In the genomic region with DNA sequence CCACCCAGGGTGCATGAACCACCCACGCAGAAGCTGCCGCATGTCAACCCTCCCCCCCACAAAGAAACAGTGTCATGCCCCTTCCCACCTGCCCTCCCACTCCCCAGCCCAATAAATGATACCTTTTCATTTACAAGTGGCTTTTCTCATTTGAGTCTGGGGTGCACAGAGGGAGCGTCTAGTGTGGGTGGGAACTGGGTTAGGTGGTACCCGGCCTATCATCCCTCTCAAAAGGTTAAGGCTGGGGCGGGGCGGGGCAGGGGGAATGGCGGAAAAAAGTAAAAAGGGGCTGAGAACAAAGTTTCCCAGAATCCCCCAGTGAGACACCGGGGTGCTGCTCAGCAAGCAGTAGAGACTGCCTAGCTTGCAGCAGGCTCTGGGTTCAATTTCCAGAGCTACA, we compare ENCODE assay signal across 7 mouse cellular contexts. TPM values are rescaled to one million over a fixed set of nuclear protein-coding genes. Genes with fewer than 3 reads are reported as not detected.
DNase-seq lines count a peak whose midpoint lies in the region; ATAC-seq lines count a peak whose summit lies in the region.

No protein-coding gene starts in this region.

- no peak overlapping the region; the same call in 1 of the 2 replicates for H3K9ac ChIP-seq in neural tube, embryonic 11.5 days (ENCODE audit: low read length)
- H3K9ac ChIP-seq in liver, embryonic 13.5 days = no peak overlapping the region

- no peak for DNase-seq in neural tube, embryonic 11.5 days (ENCODE audit: low spot score)
- DNase-seq in neural tube, embryonic 10.5 days (ENCODE audit: extremely low spot score, low spot score) = no peak
- DNase-seq in hindbrain, embryonic 10.5 days (ENCODE audit: low spot score) = no peak
- no peak for DNase-seq in liver, embryonic 13.5 days
- no peak for DNase-seq in layer of hippocampus, postnatal 36 days
- DNase-seq in left cerebral cortex, postnatal 25 days (ENCODE audit: low spot score in 2 of 2) = no peak

- H3K4me1 ChIP-seq in neural tube, embryonic 11.5 days (ENCODE audit: control insufficient read depth, insufficient read depth, low read length) = peaks cover 5% of the 10 kb centered on the region; the same call in 1 of the 2 replicates
- H3K4me1 ChIP-seq in hindbrain, embryonic 10.5 days (replicated peaks) = peaks cover 53% of the 10 kb centered on the region
- no peaks in the 10 kb centered on the region for H3K4me1 ChIP-seq in liver, embryonic 13.5 days (replicated peaks)

- H3K9me3 ChIP-seq in neural tube, embryonic 11.5 days (ENCODE audit: control insufficient read depth, low read length) = no peaks in the 10 kb centered on the region
- H3K9me3 ChIP-seq in hindbrain, embryonic 10.5 days = no peaks in the 10 kb centered on the region
- no peaks in the 10 kb centered on the region for H3K9me3 ChIP-seq in liver, embryonic 13.5 days (replicated peaks)

- WGBS in neural tube, embryonic 11.5 days = 2% methylated on average over 8 of the region's 8 CpGs
- WGBS in hindbrain, embryonic 10.5 days = 0% methylated on average over 8 of the region's 8 CpGs
- WGBS in liver, embryonic 13.5 days (ENCODE audit: insufficient replicate concordance) = 7% methylated on average over 8 of the region's 8 CpGs

- H3K27me3 ChIP-seq in neural tube, embryonic 11.5 days (ENCODE audit: control insufficient read depth, insufficient read depth, low read length) = peaks cover 24% of the 10 kb centered on the region; the same call in 1 of the 2 replicates
- peaks cover 87% of the 10 kb centered on the region for H3K27me3 ChIP-seq in hindbrain, embryonic 10.5 days (ENCODE audit: insufficient read depth, poor library complexity, severe bottlenecking)
- H3K27me3 ChIP-seq in liver, embryonic 13.5 days = peaks cover 84% of the 10 kb centered on the region

- no peaks in the 10 kb centered on the region for H3K36me3 ChIP-seq in neural tube, embryonic 11.5 days (ENCODE audit: control insufficient read depth, insufficient read depth, low read length)
- no peaks in the 10 kb centered on the region for H3K36me3 ChIP-seq in hindbrain, embryonic 10.5 days
- H3K36me3 ChIP-seq in liver, embryonic 13.5 days = no peaks in the 10 kb centered on the region

- H3K4me3 ChIP-seq in neural tube, embryonic 11.5 days (ENCODE audit: low read depth, low read length) = peak overlapping the region; percentile 22
- H3K4me3 ChIP-seq in hindbrain, embryonic 10.5 days = peak overlapping the region; percentile 47
- H3K4me3 ChIP-seq in liver, embryonic 13.5 days (replicated peaks) = no peak overlapping the region

- H3K27ac ChIP-seq in neural tube, embryonic 11.5 days (ENCODE audit: low read depth, low read length) = no peak overlapping the region
- peak overlapping the region; percentile 82 for H3K27ac ChIP-seq in hindbrain, embryonic 10.5 days
- H3K27ac ChIP-seq in liver, embryonic 13.5 days = no peak overlapping the region

- 0 out of 2 replicates have a peak, but pooled peaks have one; percentile 11 for ATAC-seq in neural tube, embryonic 11.5 days (ENCODE audit: insufficient read depth, low FRiP score, low TSS enrichment)
- ATAC-seq in liver, embryonic 13.5 days (ENCODE audit: low read depth) = no peak
- ATAC-seq in megakaryocyte, adult 5-6 weeks (ENCODE audit: poor library complexity, severe bottlenecking) = no peak

- intact Hi-C loops in left cerebral cortex, postnatal 25 days (cut with DNase I) = no loop called here

- peak overlapping the region; percentile 29 for H3K4me2 ChIP-seq in neural tube, embryonic 11.5 days (ENCODE audit: low read depth)
- peak overlapping the region; percentile 41 for H3K4me2 ChIP-seq in liver, embryonic 13.5 days

RNA-seq across cellular contexts. Expression of a gene that starts 14.2 kb away (rescaled TPM):
- polyA plus RNA-seq in neural tube, embryonic 11.5 days (2014; fragmentation: Nextera tagmentation; extraction: Ambion mirVana) = 0.92 and 1.7 TPM in 2 replicates
- 1.3 and 1.5 TPM in 2 replicates for polyA plus RNA-seq in hindbrain, embryonic 10.5 days (2016; fragmentation: Nextera tagmentation; extraction: Ambion mirVana)
- 0.05 and 0.06 TPM in 2 replicates for polyA plus RNA-seq in liver, embryonic 13.5 days (2015; fragmentation: Nextera tagmentation; extraction: Ambion mirVana)
- 100 to 1,000 TPM; 175 to 188 TPM for total RNA-seq in layer of hippocampus, postnatal 36 days (2021)
- 10 to 100 TPM; 85.1 to 94.3 TPM for total RNA-seq in left cerebral cortex, postnatal 25 days (2021)
- total RNA-seq in megakaryocyte, adult 5-6 weeks (2015) = 0.41 and 0.67 TPM in 2 replicates
- not detected in 2 replicates for total RNA-seq in megakaryocyte, adult 5-6 weeks (2017)

RNA-seq across cellular contexts. Expression of a gene that starts 32.4 kb away (rescaled TPM):
- polyA plus RNA-seq in neural tube, embryonic 11.5 days (2014; fragmentation: Nextera tagmentation; extraction: Ambion mirVana) = 0.42 and 0.49 TPM in 2 replicates
- polyA plus RNA-seq in hindbrain, embryonic 10.5 days (2016; fragmentation: Nextera tagmentation; extraction: Ambion mirVana) = 0.38 and 0.86 TPM in 2 replicates
- polyA plus RNA-seq in liver, embryonic 13.5 days (2015; fragmentation: Nextera tagmentation; extraction: Ambion mirVana) = 4.5 and 5.1 TPM in 2 replicates
- under 1 TPM in 1 of 2 experiments, not detected in 1; 0.25 TPM for total RNA-seq in layer of hippocampus, postnatal 36 days (2021)
- under 1 TPM in 1 of 2 experiments, not detected in 1; 0.21 TPM for total RNA-seq in left cerebral cortex, postnatal 25 days (2021)
- total RNA-seq in megakaryocyte, adult 5-6 weeks (2015) = 473 and 485 TPM in 2 replicates
- 207 and 235 TPM in 2 replicates for total RNA-seq in megakaryocyte, adult 5-6 weeks (2017)

RNA-seq across cellular contexts. Expression of a gene that starts 50.9 kb away (rescaled TPM):
- 68.1 and 71.9 TPM in 2 replicates for polyA plus RNA-seq in neural tube, embryonic 11.5 days (2014; fragmentation: Nextera tagmentation; extraction: Ambion mirVana)
- 83.2 and 94.9 TPM in 2 replicates for polyA plus RNA-seq in hindbrain, embryonic 10.5 days (2016; fragmentation: Nextera tagmentation; extraction: Ambion mirVana)
- 40.7 and 47.1 TPM in 2 replicates for polyA plus RNA-seq in liver, embryonic 13.5 days (2015; fragmentation: Nextera tagmentation; extraction: Ambion mirVana)
- total RNA-seq in layer of hippocampus, postnatal 36 days (2021) = 10 to 100 TPM; 58.7 to 62.1 TPM
- 10 to 100 TPM; 64.6 to 68.6 TPM for total RNA-seq in left cerebral cortex, postnatal 25 days (2021)
- 47.4 and 51.5 TPM in 2 replicates for total RNA-seq in megakaryocyte, adult 5-6 weeks (2015)
- 50.7 and 70.7 TPM in 2 replicates for total RNA-seq in megakaryocyte, adult 5-6 weeks (2017)

RNA-seq across cellular contexts. Expression of a gene that starts 56.0 kb away (rescaled TPM):
- 62.3 and 64.8 TPM in 2 replicates for polyA plus RNA-seq in neural tube, embryonic 11.5 days (2014; fragmentation: Nextera tagmentation; extraction: Ambion mirVana)
- 133 and 161 TPM in 2 replicates for polyA plus RNA-seq in hindbrain, embryonic 10.5 days (2016; fragmentation: Nextera tagmentation; extraction: Ambion mirVana)
- polyA plus RNA-seq in liver, embryonic 13.5 days (2015; fragmentation: Nextera tagmentation; extraction: Ambion mirVana) = 68.3 and 68.4 TPM in 2 replicates
- total RNA-seq in layer of hippocampus, postnatal 36 days (2021) = 1 to 10 TPM; 6.2 to 8.7 TPM
- total RNA-seq in left cerebral cortex, postnatal 25 days (2021) = 1 to 10 TPM; 5.7 to 6.0 TPM
- total RNA-seq in megakaryocyte, adult 5-6 weeks (2015) = 36.1 and 44.3 TPM in 2 replicates
- 39.4 and 48.4 TPM in 2 replicates for total RNA-seq in megakaryocyte, adult 5-6 weeks (2017)

Comparison
In these comparisons a context has a peak if more than half of its experiments do, and no peak if none do; other contexts are left out.
1. RNA of a gene that starts 14.2 kb away (total RNA-seq): 175 to 188 TPM in layer of hippocampus, postnatal 36 days and 85.1 to 94.3 TPM in left cerebral cortex, postnatal 25 days; 0.41 to 0.67 TPM in megakaryocyte, adult 5-6 weeks; every median in the first group is over 10 times any median in the second.
2. RNA of a gene that starts 32.4 kb away (total RNA-seq): 207 to 485 TPM in megakaryocyte, adult 5-6 weeks; 0.25 TPM in layer of hippocampus, postnatal 36 days and 0.21 TPM in left cerebral cortex, postnatal 25 days; every median in the first group is over 100 times any median in the second.